Mouse (Mus musculus): ENCODE data around the gene Mtap.

GRCm38 (mm10) chr4:89129311-89129913 lies 7.5 kb upstream of the Mtap start:
- no peak for TF ChIP-seq CTCF (IDR thresholded peaks at IDR 0.05; ENCODE audit: control insufficient read depth, insufficient read depth, insufficient replicate concordance, low read depth, low read length)
- TF ChIP-seq POLR2A (IDR thresholded peaks at IDR 0.05; ENCODE audit: control insufficient read depth, low read depth, low read length) = no peak
